Mouse (Mus musculus) cerebellum, postnatal 36 days (tissue): Measurements from ENCODE around the gene Klhl29.

Experiments
- DNase-seq, 2 experiments: peaks; one replicate each; pipeline ENCODE4 v3.0.0; 2021 to 2022; ENCODE audit warnings: mixed read lengths in 2 of 2

Klhl29 gene

DNA sequence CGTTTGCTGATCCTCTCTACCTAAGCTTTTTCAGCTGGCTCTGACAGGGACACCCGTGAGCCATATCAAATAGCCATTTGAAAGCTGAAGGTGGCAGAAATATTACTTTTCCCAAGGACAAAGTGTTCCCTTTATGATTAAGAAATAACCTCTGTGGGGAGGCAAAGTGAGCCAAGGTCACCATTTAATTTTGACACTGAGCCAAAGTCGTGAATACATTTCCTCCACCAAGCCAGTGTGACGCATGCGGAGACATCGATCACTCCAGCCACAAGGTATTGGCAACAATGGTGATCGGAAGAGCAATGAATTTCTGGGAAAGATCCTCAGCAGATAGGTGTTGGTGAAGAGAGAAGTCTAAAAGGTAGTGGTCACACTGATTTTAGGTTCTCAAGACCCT lies 83.2 kb downstream of the Klhl29 start:
- no peak for DNase-seq

DNA sequence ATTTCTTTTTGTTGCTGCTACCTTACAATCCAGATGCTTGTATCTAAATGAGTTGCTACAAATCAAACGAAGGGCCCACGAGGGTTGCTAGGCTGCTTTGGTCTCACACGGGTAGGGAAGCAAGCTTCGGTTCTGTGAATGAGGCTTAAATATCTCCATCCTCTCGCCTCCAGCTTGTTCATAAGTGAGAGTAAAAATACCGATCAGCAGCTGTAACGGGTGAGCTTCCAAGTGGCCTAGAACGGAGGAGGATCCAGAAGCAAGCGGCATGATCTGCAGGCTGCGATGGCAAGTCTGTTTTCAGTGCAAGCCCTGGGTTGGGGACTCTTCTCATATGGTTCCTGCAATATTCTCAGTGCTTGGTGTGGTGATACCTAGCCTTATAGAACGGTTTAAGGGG lies 89.9 kb downstream of the Klhl29 start:
- DNase-seq = no peak

DNA sequence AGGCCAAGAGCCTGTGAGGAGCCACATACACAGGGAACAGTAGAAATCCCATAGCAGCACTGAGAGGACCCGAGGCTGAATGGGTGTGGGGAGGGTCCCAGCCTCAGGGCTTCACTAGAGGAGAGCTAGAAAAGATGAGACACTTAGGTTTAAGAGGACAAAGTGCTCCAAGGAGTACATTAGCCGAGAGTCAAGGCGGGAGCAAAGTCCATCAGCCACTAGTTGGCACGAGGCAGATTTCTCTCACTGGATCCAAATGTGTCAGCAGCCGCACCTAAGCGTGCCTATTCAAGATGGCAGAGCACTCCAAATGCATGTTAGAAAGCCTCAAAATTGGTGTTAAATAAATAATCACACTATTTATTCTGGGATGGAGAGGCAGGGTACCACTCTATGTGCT lies 90.5 kb downstream of the Klhl29 start:
- DNase-seq = no peak

DNA sequence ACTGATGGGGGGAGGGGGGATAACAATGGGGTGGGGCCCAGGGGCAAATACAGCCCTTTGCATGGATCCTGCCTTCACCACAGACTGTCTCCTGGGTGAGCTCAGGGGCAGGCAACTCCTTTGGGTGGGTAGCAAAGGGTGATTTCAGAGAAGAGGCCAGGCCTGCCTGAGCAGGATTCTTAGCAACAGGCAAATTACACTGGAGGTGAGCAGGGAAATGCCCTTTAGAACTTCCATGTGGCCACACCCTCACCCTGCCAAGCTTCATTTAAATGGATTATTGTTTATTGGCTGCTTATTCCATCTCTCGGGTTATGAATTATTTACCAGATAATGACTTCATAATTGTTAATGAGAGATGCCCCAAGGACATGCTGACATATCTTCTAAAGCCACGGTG lies 91.8 kb downstream of the Klhl29 start:
- no peak for DNase-seq

DNA sequence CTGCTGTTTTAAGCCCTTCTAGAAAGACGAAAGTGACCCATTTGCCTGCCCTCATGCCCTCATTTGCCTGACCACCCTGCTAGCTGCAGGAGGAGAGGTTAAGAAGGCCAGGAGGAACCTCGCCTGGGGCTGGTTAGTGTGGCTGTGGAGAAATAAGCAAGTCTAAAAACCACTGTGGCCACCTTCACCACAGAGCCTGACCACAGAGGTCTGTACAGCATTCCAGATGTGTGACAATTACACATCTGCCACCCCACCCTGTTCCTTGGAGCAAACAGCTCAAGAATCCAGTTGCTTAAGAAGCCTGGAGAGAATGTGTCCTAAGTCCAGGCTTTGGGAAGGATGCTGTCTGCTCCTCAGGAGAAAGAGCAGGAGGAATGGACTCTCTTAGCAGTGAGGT lies 92.9 kb downstream of the Klhl29 start:
- DNase-seq = no peak

DNA sequence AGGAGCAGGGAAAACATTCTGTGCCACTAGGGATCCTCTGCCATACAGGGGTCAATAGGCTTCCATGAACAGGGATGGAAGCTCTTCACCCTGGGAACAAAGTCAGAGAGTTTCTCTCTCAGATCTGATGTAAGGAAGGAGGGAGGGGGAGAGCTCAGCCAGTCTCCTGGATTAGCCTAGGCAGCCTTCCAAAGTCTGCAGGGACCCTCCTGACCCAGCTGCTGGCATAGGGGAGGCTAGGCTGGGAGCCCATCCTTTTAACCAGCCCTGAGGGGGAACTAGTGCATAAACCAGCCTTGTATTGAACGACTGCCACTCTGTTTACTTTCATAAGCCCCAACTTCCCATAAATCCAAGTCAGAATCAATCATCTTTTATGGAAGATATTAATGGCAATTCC lies 95.6 kb downstream of the Klhl29 start:
- no peak for DNase-seq

DNA sequence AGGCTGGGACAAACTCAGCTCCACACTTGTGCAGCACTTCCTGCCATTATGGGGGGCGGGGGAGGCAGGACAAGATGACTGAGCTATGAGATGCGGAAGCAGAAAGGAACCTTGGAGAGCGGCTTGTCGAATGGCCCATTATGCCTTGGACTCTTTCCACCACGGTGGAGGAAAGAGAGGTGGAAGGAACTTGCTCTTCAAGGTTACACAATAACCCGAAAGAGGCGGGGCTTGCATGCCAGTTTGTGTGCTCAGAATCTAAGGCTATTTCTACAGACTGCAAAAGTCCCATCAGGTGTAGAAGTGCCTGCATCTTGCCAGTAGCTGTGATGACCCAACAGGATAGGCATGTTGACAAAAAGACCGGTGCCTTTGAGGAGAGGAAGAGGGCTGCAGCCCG lies 98.5 kb downstream of the Klhl29 start:
- DNase-seq = no peak

DNA sequence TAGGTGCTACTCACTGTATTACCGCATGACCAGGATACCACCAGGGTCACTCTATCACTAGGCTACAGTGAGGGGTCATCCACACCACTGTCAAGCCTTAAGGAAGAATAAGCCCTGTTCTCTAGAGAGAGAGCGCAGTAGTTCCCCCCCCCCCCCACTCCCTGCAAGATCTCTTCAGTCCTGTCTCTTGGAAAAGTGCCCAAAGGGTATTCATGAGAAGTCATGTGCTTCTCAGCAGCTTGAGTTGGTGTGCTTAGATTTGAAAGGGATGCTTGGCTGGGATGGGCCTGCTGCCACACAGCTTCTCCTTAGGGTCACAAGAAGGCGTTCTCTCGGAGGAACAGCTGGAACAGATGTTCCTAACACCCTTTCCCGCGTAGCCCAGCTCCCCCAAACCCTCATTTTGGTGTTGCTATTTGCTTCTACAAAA lies 100.0 kb downstream of the Klhl29 start:
- DNase-seq = no peak

DNA sequence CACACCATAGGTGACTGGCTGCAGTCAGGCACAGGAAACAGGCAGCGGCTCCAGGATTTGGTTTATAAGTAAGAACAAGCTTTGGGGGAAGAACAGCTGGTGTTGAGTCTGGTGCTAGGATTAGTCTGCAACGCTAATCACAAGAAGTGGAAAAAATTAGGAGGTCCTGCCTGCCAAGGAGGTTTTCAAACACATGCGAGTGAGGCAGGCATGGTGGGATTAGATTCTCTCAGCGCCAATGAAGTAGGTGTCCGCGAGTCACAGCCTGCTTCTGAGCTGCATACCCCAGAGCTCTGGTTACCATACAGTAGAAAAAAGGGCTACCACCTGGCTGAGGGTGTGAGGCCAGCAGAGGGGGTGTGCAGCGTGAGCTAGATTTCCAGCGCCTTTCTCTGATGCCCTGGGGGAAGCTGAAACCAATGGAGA lies 101.0 kb downstream of the Klhl29 start:
- no peak for DNase-seq

DNA sequence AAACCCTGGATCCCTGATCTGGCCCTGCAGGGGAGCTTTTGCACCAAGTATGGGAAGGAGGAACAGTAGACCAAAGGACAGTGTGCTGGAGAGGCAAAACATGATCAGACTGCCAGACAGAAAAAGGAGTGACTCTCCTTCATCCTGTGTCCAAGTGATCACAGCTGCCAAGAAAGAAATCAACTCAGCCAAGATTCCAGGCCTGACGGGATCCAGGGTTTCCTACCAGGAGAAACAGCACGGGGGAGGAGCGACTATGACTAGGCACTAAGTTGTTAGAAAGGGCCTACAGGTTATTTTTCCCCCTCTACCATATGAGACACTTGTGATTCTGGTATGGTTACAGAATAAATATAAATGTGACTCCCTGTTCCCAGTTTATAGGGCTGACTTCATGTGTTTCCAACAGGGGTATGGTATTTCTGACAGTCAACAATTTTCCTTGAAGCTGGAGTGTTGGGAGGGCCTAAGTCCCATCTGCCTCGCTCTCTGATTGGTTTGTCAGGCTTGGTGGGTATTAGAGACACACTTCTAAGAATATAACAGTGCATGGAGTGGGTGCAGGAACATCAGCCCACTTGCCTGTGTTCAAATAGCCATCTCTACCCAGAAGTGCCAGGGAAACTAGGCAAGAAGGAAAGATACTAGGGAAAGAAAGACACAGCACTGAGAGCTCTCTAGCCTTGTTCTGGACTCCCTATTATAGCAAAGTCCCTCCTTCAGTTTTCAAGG lies 102.0 kb downstream of the Klhl29 start:
- no peak for DNase-seq

DNA sequence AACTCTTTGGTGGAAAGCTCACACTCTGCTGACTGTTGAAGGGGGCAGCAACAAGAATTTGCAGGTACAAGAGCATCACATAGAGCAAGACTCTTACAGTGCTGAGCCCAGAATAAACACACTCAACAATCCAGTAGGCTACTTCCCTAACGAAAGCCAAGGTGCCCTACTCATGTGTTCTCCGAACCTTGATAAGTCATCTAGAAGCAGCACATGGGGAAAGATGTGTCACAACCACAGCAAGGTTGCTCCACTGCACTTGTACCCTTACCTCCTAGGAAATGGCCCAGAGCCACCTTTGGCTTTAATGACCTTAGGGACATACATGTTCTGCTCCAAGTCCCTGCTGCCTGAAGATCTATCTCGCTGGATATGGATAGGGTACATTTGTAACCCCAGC lies 105.0 kb downstream of the Klhl29 start:
- DNase-seq = no peak

DNA sequence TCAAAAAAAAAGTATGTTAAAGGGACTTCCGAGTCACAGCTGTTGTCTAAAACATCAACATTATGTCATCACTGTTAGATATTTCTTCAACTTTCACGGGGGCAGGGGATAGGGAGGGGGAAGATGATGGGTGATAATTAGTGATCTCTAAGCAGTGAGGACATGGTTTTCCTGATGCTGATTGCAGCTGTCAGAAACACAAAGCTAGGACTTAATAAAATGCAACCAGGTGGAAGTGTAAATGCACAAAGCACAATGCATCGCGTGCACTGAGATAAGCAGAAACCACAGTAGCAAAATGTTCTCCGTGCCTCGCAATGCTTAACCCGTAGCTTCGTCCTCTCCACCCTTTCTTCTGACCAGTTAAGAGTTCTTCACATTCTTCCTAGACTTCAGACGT lies 105.5 kb downstream of the Klhl29 start:
- DNase-seq = no peak

DNA sequence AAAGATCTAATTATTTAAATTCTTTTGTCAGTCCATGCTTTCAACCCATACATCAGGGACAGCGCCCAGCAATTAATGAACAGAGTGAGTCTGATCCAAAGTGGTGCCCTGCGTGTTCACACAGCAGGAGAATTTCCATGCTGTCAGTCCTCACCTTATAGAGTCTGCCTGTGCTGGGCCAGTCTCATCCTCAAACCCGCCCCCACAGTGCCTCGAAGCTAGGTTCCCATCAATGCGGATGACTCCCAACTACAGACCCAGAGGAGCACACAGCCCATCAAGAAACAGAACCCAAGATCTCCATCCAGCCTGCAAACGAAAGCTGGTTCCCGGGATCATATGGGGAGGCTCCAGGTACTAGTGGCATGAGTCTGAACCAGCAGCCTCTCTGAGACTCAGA lies 106.4 kb downstream of the Klhl29 start:
- no peak for DNase-seq

DNA sequence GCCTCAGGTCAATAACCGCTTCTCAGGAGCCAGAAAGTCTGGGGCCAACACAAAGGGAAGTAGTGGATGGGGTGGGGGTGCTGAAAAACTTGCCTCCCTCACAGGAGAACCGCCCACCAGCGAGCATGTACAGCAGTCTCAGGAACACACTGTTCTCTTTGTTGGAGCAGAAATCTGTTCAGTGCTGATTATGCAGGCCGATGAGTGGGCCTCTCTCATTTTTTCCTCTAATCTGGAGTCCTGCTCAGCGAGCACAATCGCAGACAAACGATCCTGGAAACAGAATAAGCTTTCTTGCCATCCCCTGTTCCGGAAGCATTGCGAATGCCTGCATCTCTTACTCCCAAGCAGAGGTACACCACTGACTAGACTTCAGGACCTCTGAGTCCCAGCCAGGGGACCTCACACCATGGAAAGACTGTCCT lies 107.3 kb downstream of the Klhl29 start:
- DNase-seq = no peak

DNA sequence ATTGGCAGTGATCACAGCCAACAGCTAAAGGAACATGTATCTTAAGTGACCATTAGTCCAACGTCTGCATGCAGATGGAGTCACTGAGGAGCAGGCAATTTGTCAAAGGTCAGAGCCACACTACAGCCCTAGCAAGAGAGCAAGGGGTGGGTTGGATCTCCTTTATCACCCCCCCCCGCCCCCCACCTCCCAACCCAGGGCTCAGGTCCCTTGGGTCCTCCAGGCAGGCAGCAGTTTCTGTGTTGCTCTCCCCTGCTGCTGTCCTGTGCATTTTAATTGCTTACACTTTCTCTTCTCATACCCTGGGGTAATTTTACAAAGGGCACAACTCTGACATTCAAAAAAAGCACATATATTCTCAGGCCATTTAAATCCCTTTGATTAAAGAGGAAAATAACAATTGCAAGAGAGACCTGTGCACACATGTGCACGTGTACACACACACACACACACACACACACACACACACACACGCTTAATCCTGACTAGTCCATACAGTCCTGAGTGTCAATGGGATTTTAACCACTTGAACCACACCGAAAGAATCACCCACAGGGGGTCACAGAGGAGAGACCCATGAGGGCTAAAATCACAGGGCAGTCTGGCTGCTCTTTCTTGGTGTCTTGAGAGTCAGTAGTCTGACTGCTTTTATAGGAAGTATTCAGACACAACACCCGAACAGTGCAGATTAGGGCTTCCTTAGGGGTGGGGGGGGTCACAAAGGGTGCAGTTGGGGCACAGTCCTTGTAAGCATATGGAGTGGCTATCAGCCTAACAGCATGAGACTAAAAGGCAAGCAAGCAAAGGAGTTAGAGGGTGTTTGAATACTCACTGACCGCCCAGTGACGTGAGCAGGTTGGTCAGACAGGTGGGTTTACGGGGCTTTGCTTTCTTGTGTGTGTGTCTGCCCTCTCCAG lies 108.0 kb downstream of the Klhl29 start:
- DNase-seq = no peak

DNA sequence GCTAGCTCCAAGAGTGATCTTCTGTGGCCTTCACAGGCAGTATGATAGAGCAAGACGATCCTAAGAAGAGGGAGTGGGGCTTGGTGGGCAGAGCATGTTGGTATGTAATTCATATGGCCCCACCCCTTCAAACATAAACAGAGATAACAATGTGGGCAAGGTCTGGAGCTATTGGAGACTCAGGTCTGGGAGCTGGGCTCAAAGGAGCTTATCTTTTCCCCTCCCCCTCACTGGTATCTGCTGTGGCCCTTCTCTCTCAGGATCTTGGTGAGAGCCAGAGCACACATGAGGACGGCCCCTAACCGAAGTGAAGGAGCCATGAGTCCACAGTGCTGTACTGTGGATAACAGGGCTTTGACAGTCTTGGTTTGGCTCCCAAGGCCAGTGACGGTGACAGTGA lies 108.7 kb downstream of the Klhl29 start:
- no peak for DNase-seq

DNA sequence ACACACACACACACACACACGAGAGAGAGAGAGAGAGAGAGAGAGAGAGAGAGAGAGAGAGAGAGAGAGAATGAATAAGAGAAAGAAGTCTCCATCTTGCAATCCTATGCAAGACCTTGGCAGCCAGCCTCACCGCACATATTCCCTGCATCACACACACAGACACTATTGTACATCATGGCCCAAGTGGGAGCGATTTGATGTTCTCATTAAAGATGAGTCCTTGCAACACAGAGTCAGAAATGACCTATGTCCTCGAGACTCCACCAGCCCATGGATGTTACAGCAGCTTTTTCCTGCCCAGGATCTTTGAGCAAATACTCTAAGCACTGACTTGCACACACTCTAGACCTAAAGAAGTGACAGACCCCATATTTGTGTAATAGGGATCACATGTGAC lies 114.0 kb downstream of the Klhl29 start:
- no peak for DNase-seq

DNA sequence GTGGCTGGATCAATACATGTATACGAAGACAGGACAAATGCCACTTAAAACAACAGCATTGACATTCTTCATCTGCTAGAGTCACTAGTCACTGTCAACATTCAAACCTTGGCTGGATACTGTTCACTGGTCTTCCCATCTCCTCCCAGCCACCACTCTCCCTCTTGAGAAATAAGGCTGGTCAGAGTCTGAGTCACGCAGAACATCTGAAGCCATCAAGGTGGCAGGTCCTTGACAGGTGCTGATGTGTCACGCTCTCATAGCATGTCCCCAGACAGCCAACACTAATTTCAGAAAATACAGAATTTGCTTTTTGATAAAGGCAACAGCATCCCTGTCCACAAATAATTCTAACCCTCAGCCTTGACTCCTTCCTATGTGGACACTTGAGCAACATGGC lies 116.7 kb downstream of the Klhl29 start:
- no peak for DNase-seq

DNA sequence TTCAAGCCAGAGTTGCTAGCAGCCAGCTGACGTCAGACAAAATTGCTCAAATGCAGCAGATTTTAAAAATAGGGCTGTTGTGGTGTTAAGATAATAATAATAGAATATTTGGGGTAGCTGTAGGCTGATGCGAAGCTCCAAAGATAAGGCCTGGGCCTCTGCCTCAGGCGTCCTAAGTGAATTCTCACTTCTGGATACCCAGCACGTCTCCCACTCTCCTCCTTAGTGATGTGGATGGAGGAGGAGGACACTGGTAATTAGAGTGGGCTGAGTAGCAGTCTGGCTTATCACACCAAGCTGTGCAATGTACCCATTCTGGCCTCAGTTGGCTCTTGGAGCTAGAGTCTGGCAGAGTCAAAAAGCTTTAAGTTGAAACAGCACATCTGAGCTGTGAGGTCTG lies 118.3 kb downstream of the Klhl29 start:
- no peak for DNase-seq

DNA sequence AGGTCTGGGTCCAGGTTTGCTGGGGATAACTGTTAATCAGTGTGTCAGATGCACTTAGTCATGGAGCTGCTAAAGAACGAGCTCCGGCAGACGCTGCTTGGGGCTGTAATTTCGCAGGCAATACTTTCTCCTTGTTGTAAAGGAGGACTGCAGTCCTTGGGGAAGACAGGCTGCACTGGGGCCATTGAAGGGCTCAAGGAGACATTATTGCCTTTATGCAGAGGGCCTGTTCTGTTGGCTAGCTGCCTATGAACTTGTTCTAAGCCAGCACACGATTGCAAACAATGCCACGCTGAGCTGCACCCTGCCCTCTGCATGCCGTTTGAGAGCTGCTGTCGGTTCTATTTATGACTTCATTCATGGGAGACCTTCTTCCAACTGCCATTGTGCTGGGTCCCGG lies 120.4 kb downstream of the Klhl29 start:
- DNase-seq = no peak

DNA sequence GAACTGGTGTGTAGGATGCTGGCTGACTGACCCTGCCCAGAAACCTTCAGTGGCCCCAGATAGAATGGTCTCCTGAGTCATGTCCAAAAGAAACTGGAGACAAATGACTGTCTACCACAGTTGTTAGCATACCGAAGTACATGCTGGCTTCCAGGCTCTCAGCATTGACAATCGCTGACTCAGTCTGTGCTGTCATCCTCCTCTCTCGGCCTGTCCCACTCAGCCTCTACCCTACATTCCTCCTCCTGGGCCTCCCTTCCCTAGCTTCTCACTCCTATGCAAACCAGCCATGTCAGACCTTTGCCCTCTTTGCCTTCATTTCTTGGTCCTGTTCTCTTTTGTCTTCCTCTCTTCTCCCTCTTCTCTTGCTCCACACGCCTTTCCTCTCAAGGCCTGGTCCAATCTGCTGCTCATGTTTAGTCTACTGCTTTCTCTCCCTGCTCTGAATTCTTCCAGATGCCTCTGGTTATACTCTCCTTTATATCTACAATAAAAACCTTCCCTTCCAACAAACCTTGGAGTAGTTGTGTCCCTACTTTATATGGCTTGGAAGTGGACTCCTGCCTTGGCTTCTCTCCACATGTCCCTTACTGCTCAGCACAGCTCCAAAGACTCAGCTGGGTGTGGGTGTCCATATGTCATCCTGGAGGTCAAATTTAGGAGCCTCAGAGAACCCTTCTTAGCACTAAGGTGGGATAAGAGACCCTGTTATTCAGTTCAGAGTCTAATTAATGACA lies 121.1 kb downstream of the Klhl29 start:
- DNase-seq = no peak

DNA sequence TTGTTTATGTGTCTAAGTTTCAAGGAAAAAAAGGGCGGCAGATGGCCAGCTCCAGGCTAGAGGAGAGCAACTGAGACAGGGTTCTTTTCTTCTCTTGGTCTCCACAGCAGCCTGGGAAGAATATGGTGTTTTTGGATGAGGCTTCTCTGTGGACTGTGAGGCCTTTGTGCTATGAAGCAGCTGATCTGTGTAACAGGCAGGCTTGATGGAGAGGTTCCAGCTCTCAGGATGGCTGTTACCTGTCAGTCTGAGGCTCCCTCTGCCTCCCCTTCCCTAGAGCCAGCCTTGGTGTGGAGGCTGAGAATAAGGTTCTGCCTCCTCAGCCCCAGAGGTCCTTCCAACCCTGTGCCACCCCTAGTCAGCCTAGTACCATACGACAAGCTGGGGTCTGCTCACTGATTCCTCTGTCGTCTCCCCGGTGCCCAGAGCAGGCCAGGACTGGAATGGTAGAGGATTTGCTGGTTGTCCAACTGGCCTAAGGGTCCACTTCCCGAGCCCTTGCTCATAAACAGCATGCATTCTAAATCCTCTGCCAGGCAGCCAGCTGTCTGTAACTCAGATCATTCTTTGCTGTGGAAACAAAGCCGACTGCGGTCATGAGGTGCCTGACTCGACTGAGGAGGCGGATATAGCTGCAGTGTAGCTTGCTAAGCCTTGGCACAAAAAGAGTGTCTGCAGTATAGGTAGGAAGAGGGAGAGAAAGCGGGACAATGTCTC lies 122.0 kb downstream of the Klhl29 start:
- DNase-seq = no peak

DNA sequence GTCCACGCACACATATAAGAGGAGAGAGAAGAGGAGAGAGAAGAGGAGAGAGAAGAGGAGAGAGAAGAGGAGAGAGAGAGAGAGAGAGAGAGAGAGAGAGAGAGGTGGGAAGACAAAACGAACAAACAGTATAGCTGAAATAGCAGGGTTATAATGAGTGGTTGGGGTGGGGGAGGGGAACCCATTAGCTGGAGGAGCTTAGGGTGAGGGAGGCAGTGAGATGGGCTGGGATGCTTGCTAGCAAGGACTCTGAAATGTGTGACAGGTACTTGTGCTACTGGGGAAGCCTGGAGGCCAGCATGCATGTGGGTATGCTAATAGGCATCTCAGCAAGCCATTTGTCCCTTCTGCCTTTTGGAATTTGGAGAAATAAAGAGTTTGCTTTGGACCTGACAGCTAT lies 122.9 kb downstream of the Klhl29 start:
- no peak for DNase-seq
